Mouse (Mus musculus) liver, embryonic 16.5 days (tissue): Measurements from ENCODE around the gene Olfml1. TPM values are rescaled to one million over a fixed set of nuclear protein-coding genes. Genes with fewer than 3 reads are reported as not detected.

Experiments
- ATAC-seq: fragments of 200-750 bp; cut with Nextera tagmentation; 2 replicates; pipeline ENCODE4 v1.8.0; 2017; ENCODE audit warnings: low read depth, mild to moderate bottlenecking, moderate number of reproducible peaks, moderate library complexity
- H3K27ac ChIP-seq: fragments of 300-500 bp; sonication (generic); 2 replicates; pipeline ENCODE4 v1.5.1; 2014; ENCODE audit warnings: mild to moderate bottlenecking, low read length
- H3K27me3 ChIP-seq: fragments of 300-500 bp; sonication (generic); 2 replicates; pipeline ENCODE4 v1.6.1; 2014; ENCODE audit warnings: low read depth, low read length, mixed read lengths; ENCODE audit not compliant: control insufficient read depth, insufficient read depth
- H3K36me3 ChIP-seq: fragments of 300-500 bp; sonication (generic); 2 replicates; pipeline ENCODE4 v1.6.1; 2014; ENCODE audit warnings: mild to moderate bottlenecking; ENCODE audit not compliant: control insufficient read depth, insufficient read depth
- H3K4me1 ChIP-seq: fragments of 300-500 bp; sonication (generic); 2 replicates; pipeline ENCODE4 v1.6.1; 2014; ENCODE audit warnings: low read depth, low read length, mixed read lengths; ENCODE audit not compliant: control insufficient read depth
- H3K4me2 ChIP-seq: fragments of 300-500 bp; sonication (generic); 2 replicates; pipeline ENCODE4 v1.6.1; 2014; ENCODE audit warnings: low read depth, low read length, mixed read lengths
- H3K4me3 ChIP-seq: fragments of 300-500 bp; sonication (generic); 2 replicates; pipeline ENCODE4 v1.5.1; 2014; ENCODE audit warnings: low read depth, mild to moderate bottlenecking, low read length
- H3K9ac ChIP-seq: fragments of 300-500 bp; sonication (generic); 2 replicates; pipeline ENCODE4 v1.6.1; 2014; ENCODE audit warnings: low read depth, low read length
- H3K9me3 ChIP-seq: fragments of 300-500 bp; sonication (generic); replicated peaks from 2 replicates; pipeline ENCODE4 v1.6.1; 2016; ENCODE audit warnings: low read length; ENCODE audit not compliant: control insufficient read depth
- WGBS: fragments of 180-500 bp; shearing (Covaris S2); extraction: QIAGEN DNeasy Blood & Tissue Kit; methylation state at CpG from one replicate; pipeline ENCODE4 v1.1.7; 2014; ENCODE audit not compliant: insufficient replicate concordance; 5-methylcytosine and 5-hydroxymethylcytosine counted together
- polyA plus RNA-seq: library from polyadenylated mRNA; unstranded; fragments of >200 nt; fragmentation: Nextera tagmentation; extraction: Ambion mirVana; gene quantifications from 2 replicates; pipeline ENCODE4 v1.2.1, GENCODE M21; 2015

Gene Olfml1
- polyA plus RNA-seq, 1 experiment from 2014 or later = 1.3 TPM

DNA sequence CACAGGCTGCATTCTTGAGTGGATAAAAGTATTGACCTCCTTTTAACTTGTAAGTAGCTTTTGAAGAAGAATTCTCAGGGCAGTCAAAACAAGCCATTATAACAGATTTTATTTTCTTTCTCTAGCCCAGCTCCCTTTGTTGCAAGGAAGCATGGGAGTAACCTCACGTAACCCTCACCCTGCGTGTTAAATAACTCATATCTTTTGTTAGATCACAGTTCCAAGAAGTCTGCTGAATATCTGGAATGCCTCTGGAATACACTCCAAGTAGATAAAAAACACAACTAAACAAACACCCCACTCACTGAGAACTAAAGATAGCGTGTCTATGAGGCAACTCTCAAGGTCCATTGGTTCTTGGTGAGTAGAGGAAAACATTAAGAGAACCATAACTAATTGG is 7.0 kb downstream of the Olfml1 start:
- Histone ChIP-seq H3K4me3 (no peak overlapping the region), H3K4me1 (no peaks in the 10 kb centered on the region), H3K9me3 (no peaks in the 10 kb centered on the region), H3K27me3 (no peaks in the 10 kb centered on the region), H3K4me2 (no peak overlapping the region), H3K27ac (no peak overlapping the region), H3K36me3 (no peaks in the 10 kb centered on the region), H3K9ac (no peak overlapping the region)
- ATAC-seq = no peak
- WGBS = 62% methylated on average over 3 of the region's 3 CpGs

DNA sequence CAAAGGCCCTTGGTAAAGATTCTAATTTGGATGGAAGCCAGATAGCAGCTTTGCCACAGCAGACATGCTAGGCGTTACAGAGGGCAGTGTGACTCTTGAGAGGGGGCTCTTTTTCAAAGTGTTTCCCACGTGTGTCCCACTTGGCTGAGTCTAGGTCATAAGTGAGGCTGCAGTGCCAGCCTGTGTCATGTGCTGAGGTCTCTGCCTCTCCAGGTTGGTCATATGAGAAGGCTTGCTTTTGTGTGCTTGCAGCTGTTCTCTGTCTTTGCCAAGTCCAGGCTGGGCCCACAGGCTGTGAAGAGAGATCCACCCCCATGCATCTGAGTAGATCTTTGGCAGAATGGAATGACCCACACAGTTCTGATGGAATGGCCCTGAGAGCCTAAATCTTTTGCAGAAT is 25.4 kb downstream of the Olfml1 start:
- WGBS = 55% methylated on average over 2 of the region's 2 CpGs
- Histone ChIP-seq H3K9ac (no peak overlapping the region), H3K4me2 (no peak overlapping the region), H3K4me1 (no peaks in the 10 kb centered on the region; the same call in 1 of the 2 replicates), H3K36me3 (no peaks in the 10 kb centered on the region), H3K27me3 (no peaks in the 10 kb centered on the region), H3K4me3 (no peak overlapping the region), H3K9me3 (no peaks in the 10 kb centered on the region), H3K27ac (no peak overlapping the region)
- ATAC-seq = no peak

DNA sequence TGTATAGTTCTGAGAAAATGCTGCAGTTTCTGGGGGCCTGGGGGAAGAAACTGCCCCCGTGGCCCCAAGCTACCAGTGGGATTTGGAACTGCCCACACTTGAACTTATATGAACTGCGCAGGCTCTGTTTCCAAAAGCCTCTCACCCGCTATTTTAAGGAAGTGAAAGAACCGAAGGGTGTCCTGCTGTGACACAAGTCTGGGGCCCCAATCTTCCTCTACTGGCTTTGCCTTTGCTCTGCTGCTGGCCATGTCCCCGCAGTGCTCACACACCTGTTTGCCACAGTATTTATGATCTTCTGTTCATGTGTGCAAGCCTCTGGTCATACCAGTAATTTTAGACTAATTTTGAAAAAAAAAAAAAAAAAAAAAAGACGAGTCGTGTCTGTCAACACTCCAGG is 26.7 kb downstream of the Olfml1 start:
- Histone ChIP-seq H3K27ac (peak overlapping the region; percentile 79), H3K4me3 (peak overlapping the region; percentile 62; the same call in 1 of the 2 replicates)
- 10% methylated on average over 7 of the region's 7 CpGs for WGBS

DNA sequence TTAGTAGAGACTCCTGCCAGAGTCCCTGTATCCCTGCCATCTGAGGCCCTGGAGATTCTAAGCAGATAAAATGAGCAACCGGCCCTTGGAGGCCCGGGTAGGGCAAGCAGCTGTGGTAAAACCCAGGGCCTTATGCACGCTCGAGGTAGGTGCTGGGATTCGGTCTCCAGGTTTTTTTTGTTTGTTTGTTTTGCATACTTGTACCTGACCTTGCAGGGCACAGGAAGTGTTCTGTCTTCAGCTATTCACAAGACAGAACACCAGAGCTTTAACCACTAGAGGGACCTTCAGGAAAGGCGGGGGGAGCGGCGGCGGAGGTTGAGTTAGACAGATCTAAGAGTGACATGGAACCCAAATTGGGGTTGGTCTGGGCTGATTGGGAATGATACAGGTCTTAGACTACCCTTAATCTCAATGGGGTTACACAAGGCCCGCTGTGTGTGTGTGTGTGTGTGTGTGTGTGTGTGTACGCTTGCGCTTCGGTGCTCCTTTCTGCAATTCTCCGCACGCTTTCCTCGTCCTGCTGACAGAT is 27.1 kb downstream of the Olfml1 start:
- H3K9me3 ChIP-seq = no peaks in the 10 kb centered on the region
- no peaks in the 10 kb centered on the region for H3K36me3 ChIP-seq
- peak overlapping the region; percentile 62 for H3K4me3 ChIP-seq
- H3K9ac ChIP-seq = peak overlapping the region; percentile 43; the same call in 1 of the 2 replicates
- H3K27ac ChIP-seq = peak overlapping the region; percentile 79
- peak overlapping the region; percentile 70 for H3K4me2 ChIP-seq
- no peaks in the 10 kb centered on the region for H3K27me3 ChIP-seq
- 0% methylated on average over 16 of the region's 16 CpGs for WGBS
- ATAC-seq = peak; percentile 53
- no peaks in the 10 kb centered on the region; the same call in 1 of the 2 replicates for H3K4me1 ChIP-seq

More for the DNA sequence above, 26.7 kb downstream of the Olfml1 start:
- no peaks in the 10 kb centered on the region for H3K36me3 ChIP-seq
- H3K27me3 ChIP-seq = no peaks in the 10 kb centered on the region
- ATAC-seq = no peak
- peak overlapping the region; percentile 70 for H3K4me2 ChIP-seq
- H3K9me3 ChIP-seq = no peaks in the 10 kb centered on the region
- no peak overlapping the region for H3K9ac ChIP-seq
- H3K4me1 ChIP-seq = no peaks in the 10 kb centered on the region; the same call in 1 of the 2 replicates

DNA sequence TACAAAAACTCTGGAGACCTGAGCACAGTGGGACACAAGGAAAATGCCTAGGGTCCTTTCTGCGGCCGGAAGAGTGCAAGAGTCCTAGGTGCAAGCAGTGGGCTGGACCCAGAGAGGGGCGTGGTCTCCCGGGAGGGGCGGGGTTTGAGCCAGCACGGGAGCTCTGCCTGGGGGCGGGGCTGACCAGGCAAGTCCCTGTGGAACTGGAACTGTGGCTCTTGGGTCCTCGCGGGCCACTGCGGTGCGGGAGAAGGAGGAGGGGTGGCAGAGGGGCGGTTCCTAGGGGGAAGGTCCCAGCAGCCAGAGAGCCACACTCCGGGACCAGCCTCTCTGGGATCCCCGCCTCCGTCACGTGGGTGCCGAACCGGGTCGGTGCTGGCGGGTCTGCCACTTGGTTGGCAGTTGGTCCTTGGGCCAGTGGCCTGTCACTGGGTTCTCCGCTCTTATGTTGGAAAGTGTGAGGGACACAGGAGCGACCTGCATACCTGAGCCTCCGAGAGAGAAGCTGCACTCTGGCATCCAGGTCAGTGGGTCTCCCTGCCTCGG is 27.7 kb downstream of the Olfml1 start, which contains the start of gene Ppfibp2:
Gene Ppfibp2 (plus strand): TSS at position 351 of the 546 bp plus-strand sequence.
- no peaks in the 10 kb centered on the region; the same call in 1 of the 2 replicates for H3K4me1 ChIP-seq
- no peaks in the 10 kb centered on the region for H3K36me3 ChIP-seq
- peak within 1 kb of the TSS; percentile 79 for H3K27ac ChIP-seq
- no peaks in the 10 kb centered on the region for H3K9me3 ChIP-seq
- peak within 1 kb of the TSS; percentile 43 for H3K9ac ChIP-seq
- peak; percentile 92 for ATAC-seq
- WGBS = under 1% methylated on average over 24 of the region's 24 CpGs
- no peaks in the 10 kb centered on the region for H3K27me3 ChIP-seq
- H3K4me2 ChIP-seq = peak within 1 kb of the TSS; percentile 70
- peak within 1 kb of the TSS; percentile 62 for H3K4me3 ChIP-seq

DNA sequence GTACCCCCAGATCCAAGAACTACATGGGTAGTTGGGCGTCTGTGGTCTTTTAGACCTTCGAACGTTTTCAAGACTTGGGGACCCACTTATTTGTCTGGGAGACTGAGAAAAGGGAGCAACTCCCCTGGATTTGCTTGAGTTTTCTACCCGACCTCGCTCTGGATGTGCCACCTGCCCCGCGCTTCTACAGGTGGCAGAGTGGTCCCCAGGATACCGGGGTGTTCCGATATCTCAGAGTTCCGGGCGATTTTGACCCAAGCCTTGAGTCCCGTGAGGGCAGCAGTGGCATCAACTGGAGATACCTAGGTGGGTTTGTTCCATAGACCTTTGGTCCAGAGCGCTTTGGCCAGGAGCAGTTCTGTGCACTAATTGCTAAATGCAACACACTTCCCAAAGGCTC is 28.2 kb downstream of the Olfml1 start:
- Histone ChIP-seq H3K4me1 (no peaks in the 10 kb centered on the region; the same call in 1 of the 2 replicates), H3K9ac (peak overlapping the region; percentile 39), H3K27ac (peak overlapping the region; percentile 37), H3K36me3 (no peaks in the 10 kb centered on the region), H3K27me3 (no peaks in the 10 kb centered on the region), H3K4me3 (peak overlapping the region; percentile 62), H3K9me3 (no peaks in the 10 kb centered on the region), H3K4me2 (peak overlapping the region; percentile 70)
- no peak for ATAC-seq
- WGBS = 13% methylated on average over 13 of the region's 13 CpGs

DNA sequence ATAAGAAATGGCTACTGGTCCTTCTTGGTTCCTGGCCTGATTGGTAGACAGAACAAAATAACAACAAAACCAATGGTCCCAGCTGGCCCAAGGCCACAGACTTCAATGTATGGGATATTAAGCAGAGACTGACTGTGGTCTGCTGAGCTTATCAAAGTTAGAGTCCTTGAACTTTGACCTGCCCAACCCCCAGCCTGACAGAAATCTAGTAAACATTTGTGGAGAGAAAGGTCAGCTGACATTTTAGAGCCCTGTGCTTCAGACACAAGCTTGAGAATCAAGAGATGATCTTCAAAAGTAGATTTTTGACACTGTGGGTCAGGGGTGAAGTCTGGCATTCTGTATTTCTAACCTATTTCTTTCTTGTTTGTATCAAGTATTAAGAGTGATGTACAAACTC is 29.5 kb downstream of the Olfml1 start:
- Histone ChIP-seq H3K27me3 (no peaks in the 10 kb centered on the region), H3K4me2 (peak overlapping the region; percentile 36; the same call in 1 of the 2 replicates), H3K9me3 (no peaks in the 10 kb centered on the region), H3K27ac (peak overlapping the region; percentile 42), H3K36me3 (no peaks in the 10 kb centered on the region), H3K4me1 (no peaks in the 10 kb centered on the region; the same call in 1 of the 2 replicates), H3K9ac (no peak overlapping the region), H3K4me3 (peak overlapping the region; percentile 6; the same call in 1 of the 2 replicates)
- ATAC-seq = no peak

DNA sequence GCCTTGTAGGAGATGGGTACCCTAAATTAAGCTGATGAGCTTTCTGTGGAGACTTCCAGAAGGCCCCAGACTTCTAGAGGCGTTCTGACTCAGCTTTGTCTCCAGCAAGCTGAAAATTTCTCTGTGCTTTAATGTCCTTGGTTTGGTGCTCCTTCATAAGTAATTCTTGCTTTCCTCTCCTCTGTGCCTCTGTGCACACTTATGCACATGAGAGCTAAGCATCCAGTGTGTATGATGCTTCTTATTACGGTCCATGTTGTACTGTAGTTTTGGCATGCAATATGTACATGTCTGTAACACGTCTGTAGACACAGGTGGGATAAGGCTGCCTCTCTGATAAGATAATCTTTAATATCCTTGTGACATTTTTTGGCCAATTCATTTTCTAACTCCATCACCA is 30.7 kb downstream of the Olfml1 start:
- H3K9ac ChIP-seq = no peak overlapping the region
- no peak for ATAC-seq
- H3K4me1 ChIP-seq = no peaks in the 10 kb centered on the region; the same call in 1 of the 2 replicates
- no peaks in the 10 kb centered on the region for H3K9me3 ChIP-seq
- H3K4me2 ChIP-seq = no peak overlapping the region
- no peaks in the 10 kb centered on the region for H3K36me3 ChIP-seq
- H3K27ac ChIP-seq = no peak overlapping the region
- no peaks in the 10 kb centered on the region for H3K27me3 ChIP-seq
- H3K4me3 ChIP-seq = no peak overlapping the region
- 64% methylated on average over 3 of the region's 3 CpGs for WGBS

DNA sequence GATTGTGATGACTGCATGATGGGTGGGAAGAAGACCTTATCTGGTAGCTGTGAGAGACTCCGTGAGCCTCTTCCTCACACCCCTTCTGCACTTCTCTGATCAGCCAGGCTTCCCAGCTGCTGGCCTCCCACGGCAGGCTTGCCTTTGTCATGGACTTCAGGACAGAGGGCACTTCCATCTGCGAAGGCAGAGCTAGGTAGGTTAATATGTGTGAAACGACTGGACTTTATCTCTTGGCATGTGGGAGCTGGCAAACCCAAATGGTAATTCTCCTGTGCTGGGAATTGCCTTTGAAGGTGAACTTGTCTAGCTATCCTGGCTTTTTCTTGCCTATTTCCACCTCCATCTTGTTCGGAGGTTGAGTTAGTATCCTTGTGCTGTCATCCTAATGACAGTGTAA is 33.4 kb downstream of the Olfml1 start:
- no peak for ATAC-seq

More for the DNA sequence above, 33.4 kb downstream of the Olfml1 start:
- Histone ChIP-seq H3K36me3 (no peaks in the 10 kb centered on the region), H3K27ac (no peak overlapping the region), H3K4me1 (no peaks in the 10 kb centered on the region), H3K9ac (no peak overlapping the region), H3K4me2 (no peak overlapping the region), H3K4me3 (no peak overlapping the region), H3K9me3 (no peaks in the 10 kb centered on the region), H3K27me3 (no peaks in the 10 kb centered on the region)
- WGBS = 57% methylated on average over 5 of the region's 5 CpGs
